Mouse (Mus musculus) lung, adult 2 months (tissue): Measurements from ENCODE around the gene Rfk.

Experiments
- CTCF ChIP-seq: fragments of 200-500 bp; IDR thresholded peaks from 2 replicates; pipeline ENCODE4 v1.5.1; 2011; ENCODE audit warnings: mild to moderate bottlenecking, low read length, control low read depth; ENCODE audit not compliant: insufficient read depth
- POLR2A ChIP-seq: fragments of 200-500 bp; IDR thresholded peaks from 2 replicates; pipeline ENCODE4 v1.6.1; 2011; ENCODE audit warnings: low read depth, mild to moderate bottlenecking, control low read depth, low read length, borderline replicate concordance; ENCODE audit errors: extremely low read depth

GRCm38 (mm10) chr19:17417855-17418254 lies 24.0 kb downstream of the Rfk start:
- no peak for TF ChIP-seq CTCF
- TF ChIP-seq POLR2A: no peak
